Mouse (Mus musculus) cerebellum, adult 8-10 months (tissue): ENCODE measurements around the gene Ank3.
"Not testable (repeated sequence)": the region's sequence is repeated elsewhere in the genome, so short reads cannot be mapped to it uniquely, and the experiment has no call there.

Experiments
- DNase-seq: peaks from one replicate; pipeline ENCODE4 v3.0.0; 2022

Gene Ank3

DNA sequence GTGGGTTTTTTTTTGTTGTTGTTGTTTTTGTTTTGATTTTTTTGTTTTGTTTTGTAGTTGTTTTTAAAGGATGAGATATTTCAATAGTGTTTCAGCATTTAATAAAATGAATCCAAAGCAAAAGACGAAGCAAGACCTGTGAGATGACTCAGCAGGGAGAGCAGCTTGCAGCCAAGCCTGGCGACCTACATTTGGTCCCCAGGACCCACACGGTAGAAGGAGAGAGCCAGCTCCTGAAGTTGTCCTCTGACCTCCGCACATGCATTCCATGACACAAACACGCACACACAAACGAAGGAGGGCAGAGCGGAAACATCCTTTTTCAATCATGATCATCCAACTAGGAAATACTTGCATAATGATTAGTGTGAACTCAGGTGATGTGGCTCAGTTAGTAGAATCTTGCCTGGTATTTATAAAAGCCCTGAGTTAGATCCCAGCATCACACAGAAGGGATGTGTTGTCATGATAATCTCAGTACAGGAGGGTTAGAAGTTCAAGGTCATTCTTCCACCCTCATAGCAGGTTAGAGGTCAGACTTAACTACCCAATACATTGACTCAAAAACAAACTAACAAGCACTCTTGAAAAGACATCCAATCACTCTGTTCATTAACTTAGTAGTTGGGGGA lies 461.4 kb downstream of the Ank3 start:
- peak; percentile 57 for DNase-seq

DNA sequence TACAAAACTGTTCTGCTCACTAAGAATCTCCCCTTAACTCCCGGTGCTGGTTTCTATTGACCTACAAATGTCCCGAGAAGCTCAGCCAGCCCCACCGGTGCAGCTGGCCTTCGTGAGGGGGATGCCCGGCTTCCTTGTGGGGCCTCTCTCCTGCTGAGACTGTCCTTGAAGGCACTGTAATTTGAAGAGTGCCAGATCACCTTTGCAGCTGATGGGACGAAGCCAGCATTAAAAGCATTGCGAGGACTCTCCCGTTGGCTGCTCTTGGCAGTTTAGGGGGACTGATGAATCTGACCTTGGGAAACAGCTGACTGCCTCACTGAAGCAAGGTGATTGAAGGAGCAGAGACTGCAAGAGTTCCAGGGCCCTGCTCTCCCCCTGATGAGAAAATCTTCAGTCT lies 464.3 kb downstream of the Ank3 start:
- DNase-seq: no peak

DNA sequence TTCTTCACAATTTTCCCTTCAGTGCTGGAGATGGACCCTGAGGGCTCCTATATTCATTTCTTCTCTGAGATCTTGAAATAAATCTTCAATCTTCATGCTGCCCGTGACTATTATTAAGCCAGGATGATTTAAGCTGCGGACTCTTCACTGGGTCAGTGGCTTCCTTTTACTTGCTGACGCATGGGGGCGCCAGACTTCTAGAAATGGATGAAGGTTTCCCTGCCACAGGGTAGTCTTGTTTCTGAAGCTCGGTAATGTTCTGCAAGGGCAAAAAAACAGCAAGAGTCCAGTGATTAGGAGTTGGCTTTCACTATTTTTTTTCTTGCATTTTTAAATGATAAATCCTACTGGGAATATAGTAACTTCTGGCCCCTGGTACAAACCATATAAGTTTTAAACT lies 471.8 kb downstream of the Ank3 start:
- DNase-seq: peak; percentile 82

DNA sequence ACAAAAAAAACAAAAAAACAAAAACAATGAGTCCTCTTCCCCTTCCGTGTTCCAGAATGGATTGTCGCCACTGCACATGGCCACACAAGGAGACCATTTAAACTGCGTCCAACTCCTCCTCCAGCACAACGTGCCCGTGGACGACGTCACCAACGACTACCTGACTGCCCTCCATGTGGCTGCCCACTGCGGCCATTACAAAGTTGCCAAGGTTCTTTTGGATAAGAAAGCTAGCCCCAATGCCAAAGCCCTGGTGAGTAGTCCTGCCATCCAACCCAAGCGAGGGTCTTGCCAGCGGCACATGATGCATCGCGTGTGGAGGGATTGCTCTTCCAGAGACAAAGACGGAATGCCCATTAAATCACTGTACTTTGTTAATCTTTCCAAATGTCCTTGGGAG lies 472.4 kb downstream of the Ank3 start:
- DNase-seq: peak; percentile 48

DNA sequence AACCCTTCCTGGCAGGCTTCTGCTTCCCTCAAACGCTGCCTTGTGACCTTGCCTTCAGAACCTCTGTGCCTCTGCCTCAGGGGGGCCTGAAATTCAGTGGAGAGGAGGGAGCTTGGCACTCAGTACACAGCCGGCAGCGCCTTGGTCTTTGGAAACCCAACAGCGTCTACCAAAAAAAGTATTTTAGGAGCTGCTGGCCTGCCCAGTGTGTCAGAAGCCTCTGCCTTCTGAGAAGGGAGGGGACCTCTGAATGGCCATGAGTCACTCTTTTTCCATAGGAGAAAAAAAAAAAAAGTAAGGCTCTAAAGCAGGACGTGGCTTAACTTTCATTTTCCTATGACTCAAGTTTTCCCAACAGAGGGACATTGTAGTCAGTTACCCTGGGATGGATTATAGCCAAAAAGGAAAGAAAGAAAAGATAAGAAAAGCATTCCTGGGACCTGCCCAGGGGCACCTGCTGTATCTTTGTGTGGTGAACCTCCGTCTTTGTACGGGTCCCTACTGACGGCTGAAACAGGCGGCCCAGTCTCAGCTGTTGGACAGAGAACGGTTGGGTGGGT lies 473.7 kb downstream of the Ank3 start:
- DNase-seq: no peak

DNA sequence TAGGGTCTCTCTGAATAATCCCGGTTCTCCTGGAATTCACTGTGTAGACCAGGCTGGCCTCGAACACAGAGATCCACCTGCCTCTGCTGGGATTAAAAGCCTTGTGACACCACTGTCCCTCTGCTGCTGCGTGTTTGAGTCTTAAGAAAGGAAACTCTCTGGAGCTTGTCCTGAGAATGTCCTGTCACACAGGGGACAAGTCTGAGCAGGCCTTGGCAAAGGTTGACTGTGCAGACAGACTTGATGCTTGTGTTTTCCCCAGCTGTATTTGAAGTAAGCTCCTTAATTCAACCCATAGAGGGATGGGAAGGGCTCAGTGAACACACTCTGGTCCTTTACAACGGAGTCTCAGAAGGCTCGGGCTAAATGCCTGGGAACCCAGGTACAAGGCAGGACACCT lies 474.3 kb downstream of the Ank3 start:
- DNase-seq: no peak

DNA sequence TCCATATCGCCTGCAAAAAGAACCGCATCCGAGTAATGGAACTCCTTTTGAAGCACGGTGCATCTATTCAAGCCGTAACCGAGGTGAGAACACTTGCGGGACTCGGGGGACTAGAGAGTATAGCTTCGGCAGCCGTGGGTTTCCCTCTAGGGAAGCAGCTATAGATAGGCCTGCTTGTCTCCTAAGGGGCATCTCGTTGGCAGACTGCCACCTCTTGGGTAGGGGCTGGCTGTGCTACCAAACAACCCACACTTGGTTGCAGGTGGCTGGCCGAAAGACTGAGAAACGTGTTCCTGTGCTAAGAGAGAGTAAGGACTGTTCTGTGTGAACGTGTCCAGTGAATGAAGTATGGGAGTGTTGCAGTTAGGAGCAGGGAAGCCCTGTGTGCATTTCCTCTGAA lies 476.2 kb downstream of the Ank3 start:
- DNase-seq: no peak

DNA sequence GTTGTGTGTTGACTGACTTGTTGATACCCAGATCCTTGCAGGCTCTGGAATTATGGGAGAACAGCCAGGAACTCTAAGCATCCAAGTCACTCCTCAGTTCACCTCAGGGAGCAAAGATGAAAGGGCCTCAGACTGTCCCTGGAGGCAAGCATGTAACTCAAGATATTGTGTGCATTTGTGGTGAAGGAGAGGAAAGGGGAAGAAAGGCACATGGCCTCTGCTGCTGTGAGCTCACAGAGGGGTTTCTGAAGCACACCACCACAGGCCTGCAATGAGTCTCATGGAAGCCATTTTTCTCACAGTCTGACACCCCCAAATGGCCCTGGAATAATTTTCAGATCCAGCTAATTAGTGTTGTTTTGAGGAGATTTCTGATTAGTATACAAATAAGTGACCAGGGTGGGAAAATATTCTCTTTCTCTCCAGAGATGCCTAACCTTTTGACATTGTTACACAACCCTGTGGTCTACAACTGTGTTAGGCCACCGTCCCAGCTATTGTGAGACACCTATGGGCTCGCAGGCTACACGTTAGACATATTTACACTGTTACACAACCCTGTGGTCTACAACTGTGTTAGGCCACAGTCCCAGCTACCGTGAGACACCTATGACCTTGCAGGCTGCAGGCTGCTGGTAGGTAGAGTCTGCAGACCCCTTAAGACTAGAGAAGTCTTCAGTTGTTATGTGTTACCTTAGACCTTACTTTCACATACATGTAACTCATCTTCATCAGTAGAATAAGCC lies 485.5 kb downstream of the Ank3 start:
- no peak for DNase-seq

DNA sequence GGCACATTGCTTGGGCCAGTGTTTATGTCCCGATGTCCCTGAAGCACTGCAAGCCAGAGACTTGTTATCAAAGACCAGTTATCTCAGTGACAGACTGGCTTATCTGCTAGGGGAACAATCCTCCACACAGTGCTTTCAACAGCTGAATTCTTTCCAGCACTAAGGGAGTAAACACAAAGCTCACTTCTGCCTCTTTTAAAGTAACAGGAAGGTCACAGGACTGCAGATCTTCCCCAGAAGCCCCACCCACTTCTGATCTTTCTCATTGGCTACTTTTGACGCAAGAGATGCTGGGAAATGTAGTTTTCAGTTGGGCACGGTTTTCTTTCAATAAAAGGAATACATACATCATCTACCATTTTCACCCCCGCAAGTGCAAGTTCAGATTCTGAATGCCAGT lies 489.8 kb downstream of the Ank3 start:
- DNase-seq: no peak

DNA sequence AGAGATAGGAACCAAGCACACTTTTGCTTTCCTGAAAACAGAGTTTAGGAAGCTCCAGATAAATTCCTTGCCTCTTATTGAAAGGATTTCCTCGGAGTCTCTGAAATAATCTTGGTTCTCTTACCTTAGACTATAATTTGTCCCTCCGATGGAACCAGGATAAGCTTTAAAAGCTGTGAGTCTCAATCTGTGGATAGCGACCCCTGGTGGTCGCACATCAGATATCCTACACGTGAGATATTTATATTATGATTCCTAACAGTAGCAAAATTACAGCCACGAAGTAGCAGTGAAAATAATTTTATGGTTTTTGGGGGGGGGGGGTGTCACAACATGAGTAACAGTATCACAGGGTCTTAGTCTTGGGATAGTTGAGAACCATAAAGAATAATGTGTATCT lies 491.2 kb downstream of the Ank3 start:
- DNase-seq: peak; percentile 42

DNA sequence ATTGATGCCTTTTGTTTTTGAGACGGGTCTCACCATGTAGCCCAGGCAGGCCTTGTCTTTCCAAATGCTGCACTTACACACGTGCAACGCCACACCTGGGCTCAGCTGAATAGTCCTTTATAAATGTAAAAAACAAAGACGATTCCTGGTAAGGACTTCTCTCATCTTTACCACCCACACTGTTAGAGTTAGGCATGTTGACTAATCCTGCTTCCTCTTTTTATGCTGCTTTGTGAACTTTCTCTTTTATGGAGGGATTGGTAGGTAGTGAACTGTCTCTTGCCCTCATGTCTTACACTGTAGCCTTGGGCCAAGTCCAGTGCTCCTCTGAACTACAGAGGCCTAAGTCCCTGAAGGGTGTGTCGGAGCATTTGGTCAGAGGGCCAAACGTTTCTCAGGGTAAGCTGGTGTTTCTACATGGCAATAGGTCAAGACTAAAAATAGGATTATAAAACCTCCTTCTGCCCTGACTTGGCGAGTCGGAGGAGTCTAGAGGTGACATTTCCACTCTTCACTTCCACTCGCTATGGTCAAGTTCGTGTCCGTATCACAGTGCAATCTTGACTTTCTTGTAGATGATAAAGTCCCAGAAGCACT lies 491.9 kb downstream of the Ank3 start:
- DNase-seq: no peak

DNA sequence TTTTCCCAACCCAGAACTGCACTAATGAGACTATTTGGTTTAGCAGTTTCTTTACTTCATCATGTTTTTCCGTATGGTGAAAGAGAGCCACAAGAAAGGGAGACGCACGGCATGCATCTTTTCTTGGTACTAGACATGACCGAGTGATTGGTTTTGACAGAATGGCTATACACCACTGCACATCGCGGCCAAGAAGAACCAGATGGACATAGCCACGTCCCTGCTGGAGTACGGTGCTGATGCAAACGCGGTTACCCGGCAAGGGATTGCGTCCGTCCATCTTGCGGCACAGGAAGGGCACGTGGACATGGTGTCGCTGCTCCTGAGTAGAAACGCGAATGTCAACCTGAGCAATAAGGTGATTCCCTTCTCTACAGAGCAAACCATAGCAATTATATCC lies 493.6 kb downstream of the Ank3 start:
- DNase-seq: no peak

DNA sequence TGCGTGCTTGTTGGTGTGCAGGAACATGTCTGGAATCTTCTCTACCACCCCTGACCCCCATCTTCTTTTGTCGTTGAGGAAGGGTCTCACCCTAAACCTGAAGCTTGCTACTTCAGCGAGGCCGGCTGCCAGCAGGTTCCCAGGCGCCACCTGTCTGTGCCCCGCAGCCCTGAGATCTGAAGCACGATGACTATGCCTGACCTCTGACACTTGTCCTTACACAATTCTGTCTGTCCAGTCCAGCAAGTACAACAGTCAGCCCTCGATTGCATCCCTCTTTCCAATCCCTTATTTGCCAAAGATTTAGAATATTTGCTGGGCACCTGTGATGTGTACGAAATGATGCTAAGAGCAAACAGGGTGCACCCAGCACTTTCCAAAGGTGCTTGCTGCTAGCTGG lies 497.0 kb downstream of the Ank3 start:
- no peak for DNase-seq

DNA sequence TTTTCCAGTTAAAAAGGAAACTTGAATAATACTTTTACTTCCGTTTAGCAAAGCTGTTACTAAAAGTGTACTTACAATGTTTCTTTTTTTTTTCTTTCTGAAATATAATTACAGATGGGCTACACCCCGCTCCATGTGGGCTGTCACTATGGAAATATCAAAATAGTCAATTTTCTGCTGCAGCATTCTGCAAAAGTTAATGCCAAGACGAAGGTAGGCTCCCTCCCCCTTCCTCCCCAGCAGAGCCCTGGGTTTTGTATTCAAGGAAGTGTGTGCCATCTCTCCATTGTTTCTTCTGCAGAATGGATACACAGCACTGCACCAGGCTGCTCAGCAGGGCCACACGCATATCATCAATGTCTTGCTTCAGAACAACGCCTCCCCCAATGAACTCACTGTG lies 499.4 kb downstream of the Ank3 start:
- DNase-seq: no peak

DNA sequence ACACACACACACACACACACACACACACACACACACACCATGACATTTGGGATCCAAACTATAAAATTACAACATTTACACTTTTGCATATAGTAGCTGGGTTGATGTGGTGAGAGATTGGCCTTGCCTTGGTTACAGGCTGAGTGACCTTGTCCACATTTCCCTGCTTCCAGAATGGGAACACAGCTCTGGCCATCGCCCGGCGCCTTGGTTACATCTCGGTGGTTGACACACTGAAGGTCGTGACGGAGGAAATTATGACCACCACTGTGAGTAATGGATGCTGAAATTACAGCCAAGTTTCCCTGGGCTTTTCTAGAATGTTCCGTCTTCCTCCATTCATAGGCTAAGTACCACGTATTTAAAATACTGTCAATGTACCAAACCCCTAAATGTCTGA lies 500.2 kb downstream of the Ank3 start:
- DNase-seq: no peak

DNA sequence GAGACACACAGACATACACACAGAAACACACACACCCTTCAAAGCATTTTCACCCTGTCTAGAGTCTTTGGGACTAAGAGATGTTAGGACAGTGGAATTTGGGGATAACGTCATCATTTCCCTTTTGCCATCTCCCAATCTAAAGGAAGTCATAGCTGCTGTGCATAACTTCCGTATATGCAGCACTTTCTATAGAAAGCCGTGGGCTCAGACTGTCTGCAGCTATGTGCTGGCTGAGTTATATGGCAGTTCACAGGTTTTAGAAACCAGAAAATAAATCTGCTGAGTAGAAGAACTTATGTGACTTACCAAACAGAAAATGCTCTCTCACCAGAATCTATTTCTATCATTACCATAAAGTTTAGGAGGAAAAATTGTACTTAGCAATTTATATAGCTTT lies 501.2 kb downstream of the Ank3 start:
- DNase-seq: no peak

DNA sequence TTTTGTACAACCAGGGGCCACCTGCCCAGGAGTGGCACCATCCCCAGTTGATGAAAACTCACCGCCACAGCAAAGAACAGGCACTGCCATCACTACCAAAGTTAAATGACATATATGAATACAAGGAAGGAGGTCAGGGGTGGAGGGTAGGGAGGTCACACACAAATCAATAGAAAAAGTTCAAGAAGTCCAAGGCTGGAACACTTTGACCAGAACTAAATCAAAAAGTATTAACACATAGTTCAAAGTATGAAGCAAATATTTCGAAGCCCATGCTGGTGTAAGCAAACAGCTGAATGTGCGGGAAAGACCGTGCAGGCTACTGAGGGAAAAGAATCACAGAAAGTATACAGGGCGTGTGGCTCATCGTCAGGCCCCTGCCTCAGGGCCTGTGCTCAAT lies 503.5 kb downstream of the Ank3 start:
- DNase-seq: no peak

DNA sequence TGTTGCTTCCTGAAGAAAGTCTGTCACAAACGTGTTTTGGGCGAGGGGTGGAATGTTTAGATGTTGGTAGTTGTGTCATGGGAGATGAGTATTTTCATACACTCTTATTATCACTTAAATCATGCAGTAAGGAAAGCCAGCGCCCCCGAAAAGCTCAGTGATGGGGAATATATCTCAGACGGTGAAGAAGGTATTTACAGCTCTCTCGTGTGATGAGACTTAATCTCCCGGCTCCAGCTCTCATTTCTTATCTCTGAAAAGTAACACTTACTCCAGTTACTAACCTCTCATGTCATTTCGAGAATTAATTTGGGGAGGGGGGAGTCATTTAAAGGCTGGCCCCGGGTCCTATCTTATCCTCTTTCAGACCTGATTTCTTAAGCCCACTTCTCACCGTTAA lies 505.7 kb downstream of the Ank3 start:
- DNase-seq: no peak

DNA sequence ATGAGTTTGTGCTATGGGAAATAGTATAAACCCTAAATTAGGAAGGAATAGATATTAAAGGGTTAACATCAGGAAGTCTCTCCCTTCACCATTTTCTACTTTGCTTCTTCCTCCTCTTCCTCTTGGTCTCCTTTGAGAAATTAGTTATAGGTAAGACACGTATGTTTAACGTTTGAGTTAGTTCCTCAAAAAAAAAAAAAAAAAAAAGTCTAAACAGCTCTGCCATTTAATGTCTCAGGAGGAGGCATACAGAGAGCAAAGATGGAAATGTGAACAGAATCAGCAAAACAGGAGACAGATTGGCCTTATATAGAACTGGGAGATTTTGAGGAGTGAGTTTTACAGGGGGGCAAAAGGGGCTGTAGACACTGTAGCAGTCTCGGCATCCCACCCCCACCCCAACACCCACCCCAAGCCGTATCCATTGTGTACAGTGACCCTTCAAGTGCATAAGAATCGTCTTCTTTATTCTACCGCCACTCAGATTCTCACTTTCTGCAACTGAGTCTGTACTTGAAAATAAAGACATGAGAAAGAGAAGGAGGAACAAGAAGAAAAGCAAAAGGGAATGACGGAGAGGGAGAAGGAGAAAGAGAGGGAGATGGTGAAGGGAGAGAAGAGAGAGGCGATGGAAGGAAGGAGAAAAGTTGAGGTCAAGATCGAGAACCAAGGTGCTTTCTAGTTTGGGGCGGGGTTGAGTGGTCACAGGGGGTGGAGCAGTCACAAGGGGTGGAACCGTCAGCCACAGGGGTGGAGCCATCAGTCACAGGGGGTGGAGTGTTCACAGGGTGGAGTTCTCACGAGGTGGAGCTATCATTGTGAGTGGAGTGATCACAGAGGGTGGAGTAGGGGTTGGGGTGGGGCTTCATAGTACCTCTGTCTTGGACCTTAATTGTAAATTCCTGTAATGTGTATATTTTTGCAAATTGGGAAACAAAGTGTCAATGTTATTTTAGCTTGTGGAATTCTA lies 509.5 kb downstream of the Ank3 start:
- no peak for DNase-seq

DNA sequence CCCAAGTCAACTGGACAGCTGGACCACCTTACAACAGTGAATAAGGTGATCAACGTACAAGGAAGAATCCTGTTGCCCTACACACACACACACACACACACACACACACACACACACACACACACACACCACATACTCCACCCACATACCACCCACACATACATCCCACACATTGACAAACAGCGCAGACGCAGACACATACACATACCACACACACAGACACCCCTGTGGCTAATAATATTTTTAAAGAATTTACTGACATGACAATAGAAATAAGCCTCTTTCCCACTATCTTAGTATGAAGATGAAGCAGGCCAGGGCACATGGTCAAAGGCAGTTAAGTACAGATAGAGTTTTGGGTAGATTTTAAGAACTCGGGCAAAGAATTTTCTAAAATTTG lies 511.3 kb downstream of the Ank3 start:
- DNase-seq: no peak

DNA sequence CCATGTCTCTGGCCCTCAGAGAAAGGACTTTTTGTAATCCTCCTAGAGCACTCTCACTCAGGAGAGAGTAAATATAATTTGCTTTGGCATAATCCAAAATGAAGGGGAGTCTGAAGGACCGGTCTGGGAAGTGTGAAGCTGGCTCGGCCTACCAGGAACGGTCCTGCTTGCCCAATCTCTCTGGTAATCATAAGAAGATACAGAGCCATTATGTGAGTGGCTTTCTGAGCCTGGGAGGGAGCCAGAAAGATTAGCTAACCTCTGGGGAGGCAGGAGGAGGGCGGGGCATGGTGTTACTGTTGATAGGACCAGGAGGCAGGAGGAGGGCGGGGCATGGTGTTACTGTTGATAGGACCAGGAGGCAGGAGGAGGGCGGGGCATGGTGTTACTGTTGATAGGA lies 511.7 kb downstream of the Ank3 start:
- not testable (repeated sequence) for DNase-seq

DNA sequence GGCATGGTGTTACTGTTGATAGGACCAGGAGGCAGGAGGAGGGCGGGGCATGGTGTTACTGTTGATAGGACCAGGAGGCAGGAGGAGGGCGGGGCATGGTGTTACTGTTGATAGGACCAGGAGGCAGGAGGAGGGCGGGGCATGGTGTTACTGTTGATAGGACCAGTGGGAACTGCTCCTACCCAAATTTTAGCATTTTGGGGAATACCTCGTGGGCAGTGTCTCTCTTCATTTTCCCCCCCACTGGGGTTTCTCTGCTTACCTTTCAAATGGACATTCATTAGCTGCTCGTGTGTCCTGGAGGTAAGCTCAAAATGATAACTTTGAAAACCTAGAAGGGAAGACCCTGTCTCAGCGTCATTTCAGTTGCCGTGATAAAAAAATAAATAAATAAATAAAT lies 512.2 kb downstream of the Ank3 start:
- not testable (repeated sequence) for DNase-seq

DNA sequence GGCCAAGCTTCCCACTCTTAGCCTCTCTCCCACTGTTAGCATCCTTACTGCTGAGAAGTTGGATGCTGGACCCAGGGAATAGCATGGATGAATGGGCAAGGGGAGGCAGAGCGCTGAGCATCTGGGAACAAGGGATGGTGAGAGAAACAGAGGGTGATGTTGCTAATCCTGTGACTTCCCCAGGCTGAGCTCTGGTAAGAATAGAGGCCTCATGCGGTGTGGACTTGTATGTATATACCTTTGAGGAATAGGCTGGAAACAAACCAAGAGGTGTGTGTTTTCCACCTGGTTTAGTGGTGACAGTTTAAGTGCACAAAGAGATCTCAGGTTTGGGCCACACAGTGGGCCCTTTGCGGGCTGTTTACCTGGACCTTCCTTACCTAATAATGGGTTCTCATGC lies 517.0 kb downstream of the Ank3 start:
- no peak for DNase-seq
